Mouse (Mus musculus) cortical plate, adult 2 months (tissue): ENCODE measurements around the gene Mast4. TPM values are rescaled to one million over a fixed set of nuclear protein-coding genes. Genes with fewer than 3 reads are reported as not detected.

ENCODE experiments used
- H3K27ac ChIP-seq: fragments of 200-500 bp; 2 replicates; pipeline ENCODE4 v1.5.1; 2012; ENCODE audit warnings: low read length, control low read depth, inconsistent platforms; ENCODE audit not compliant: insufficient read depth
- H3K4me1 ChIP-seq: fragments of 200-500 bp; 2 replicates; pipeline ENCODE4 v1.6.1; 2011; ENCODE audit warnings: low read length; ENCODE audit not compliant: control insufficient read depth, insufficient read depth
- H3K4me3 ChIP-seq: fragments of 200-500 bp; 2 replicates; pipeline ENCODE4 v1.5.1; 2011; ENCODE audit warnings: mild to moderate bottlenecking, low read length, control low read depth; ENCODE audit not compliant: insufficient read depth
- CTCF ChIP-seq: fragments of 200-500 bp; IDR thresholded peaks from 2 replicates; pipeline ENCODE4 v1.5.1; 2011; ENCODE audit warnings: mild to moderate bottlenecking, control low read depth, low read length; ENCODE audit not compliant: insufficient read depth; ENCODE audit errors: extremely low read depth
- POLR2A ChIP-seq: fragments of 200-500 bp; IDR thresholded peaks from 2 replicates; pipeline ENCODE4 v1.6.1; 2011; ENCODE audit warnings: mild to moderate bottlenecking, low read length, control low read depth; ENCODE audit not compliant: insufficient read depth; ENCODE audit errors: extremely low read depth
- polyA plus RNA-seq: library from polyadenylated mRNA; depleted of rRNA; stranded (reverse); fragments of >200 nt; gene quantifications from 2 replicates; pipeline ENCODE4 v1.2.3, GENCODE M21; 2012

Mast4 gene
- polyA plus RNA-seq, 1 experiment = 19.6 TPM

DNA sequence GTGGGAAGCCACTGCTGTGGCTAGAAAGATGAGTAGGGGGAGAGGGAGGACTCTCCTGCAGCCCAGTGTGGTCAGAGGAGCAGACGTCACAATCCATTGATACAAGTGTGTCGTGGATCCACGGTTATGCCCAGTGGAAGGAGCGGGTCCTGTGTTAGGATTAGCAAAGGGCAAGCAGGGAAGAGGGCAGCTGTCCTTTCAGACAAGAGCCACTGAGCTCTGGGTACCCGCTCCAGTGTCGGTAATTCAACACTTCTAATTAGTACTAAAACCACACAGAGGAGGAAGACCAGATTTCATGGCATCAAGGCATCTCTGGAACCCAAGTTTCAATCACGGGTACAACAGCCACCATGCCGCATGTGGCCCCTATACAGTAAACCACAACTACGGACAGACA lies 14.4 kb downstream of the Mast4 start:
- TF ChIP-seq CTCF (no peak), POLR2A (no peak)
- Histone ChIP-seq H3K27ac (no peak overlapping the region), H3K4me1 (no peaks in the 10 kb centered on the region), H3K4me3 (no peak overlapping the region)

DNA sequence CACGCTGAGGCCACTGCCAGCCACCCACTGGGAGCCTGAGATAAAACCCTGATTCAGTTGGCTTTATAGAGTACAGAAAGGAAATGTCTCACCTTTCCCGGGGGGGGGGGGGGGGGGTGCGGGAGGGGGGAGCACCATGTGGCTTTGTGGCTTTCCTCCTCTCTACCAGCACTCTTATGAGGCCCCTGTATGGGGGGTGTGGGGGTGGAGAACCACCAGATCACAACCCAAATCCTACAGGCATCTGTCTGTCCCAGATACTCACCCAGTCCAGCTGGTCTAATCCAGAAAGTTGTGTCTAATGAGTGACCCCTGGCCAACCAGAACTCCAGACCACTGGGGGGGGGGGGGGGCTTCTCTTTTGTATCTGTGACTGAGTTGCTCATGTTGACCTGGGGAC lies 15.0 kb downstream of the Mast4 start:
- no peaks in the 10 kb centered on the region for H3K4me1 ChIP-seq
- TF ChIP-seq POLR2A (no peak), CTCF (no peak)
- H3K27ac ChIP-seq = no peak overlapping the region
- H3K4me3 ChIP-seq = no peak overlapping the region

DNA sequence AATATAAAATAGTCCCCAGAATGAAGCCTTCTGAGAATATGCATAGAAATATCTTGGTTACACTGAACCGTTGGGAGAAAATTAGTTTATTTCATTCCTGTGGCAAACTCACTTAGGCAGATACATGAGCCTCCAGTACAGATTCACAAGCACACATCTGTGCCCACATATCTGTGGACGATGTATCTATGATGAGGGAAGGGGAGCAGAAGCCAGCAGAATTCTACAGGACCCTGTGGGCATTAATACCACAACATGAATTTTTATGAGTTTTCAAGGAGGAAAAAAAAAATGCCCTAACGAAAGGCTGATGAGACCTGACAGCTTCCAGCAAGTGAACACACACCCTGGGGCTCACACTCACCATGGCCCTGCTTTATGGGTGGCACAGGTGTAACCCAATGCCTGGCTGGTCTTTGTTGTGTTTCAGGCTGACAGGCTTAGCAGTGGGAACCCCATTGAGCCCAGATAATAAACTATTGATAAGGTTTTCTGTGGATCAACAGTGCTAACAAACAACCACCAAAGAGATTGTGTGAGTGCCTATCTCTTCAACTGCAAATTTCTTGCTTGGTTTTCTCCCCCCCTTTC lies 17.4 kb downstream of the Mast4 start:
- Histone ChIP-seq H3K4me3 (no peak overlapping the region), H3K27ac (no peak overlapping the region), H3K4me1 (no peaks in the 10 kb centered on the region)
- TF ChIP-seq CTCF (no peak), POLR2A (no peak)

DNA sequence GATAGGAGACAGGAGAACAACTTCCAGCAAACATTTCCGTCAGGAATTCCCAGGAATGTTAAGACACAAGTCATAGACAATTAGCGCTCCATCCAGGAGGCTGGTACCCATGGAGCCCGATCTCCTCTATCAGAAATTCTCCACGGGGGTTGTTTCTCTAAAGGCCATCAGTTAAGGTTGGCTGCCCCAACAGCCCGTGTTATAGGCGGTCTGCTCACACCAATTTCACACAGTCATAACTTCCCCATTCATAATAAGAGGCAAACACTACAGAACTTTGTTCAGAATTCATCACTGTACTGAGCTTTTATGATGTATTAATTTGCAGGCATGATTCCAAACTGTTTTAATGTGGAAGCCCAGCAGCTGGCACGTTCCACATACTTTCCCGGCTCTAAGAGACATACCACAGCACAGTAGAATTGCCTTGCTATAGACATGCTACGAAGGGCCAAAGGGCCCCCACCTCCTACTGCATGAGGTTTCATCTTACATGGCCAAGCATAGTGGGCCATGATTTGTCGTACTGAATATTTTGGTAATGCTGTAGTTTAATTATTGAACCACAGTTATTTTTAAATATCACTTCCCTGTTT lies 19.1 kb downstream of the Mast4 start:
- H3K4me1 ChIP-seq = no peaks in the 10 kb centered on the region
- no peak overlapping the region for H3K27ac ChIP-seq
- H3K4me3 ChIP-seq = no peak overlapping the region
- TF ChIP-seq CTCF (no peak), POLR2A (no peak)

DNA sequence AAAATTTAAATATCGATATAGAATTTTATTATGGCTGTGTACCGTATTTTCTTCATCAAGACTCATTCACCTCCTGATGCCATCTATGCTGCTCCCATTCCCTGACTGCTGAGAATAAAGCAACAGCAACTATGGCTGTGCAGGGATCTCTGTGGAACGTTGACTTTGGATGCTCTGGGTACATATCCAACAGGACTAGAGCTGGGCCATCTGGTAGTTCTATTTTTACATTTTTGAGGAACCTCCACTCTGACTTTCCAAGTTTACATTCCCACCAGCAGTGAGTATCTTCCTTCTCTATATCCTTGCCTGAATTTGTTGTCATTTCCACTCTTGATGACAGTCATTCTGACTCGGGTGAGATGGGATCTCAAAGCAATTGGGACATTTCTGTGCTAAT lies 26.0 kb downstream of the Mast4 start:
- Histone ChIP-seq H3K27ac (no peak overlapping the region), H3K4me3 (no peak overlapping the region), H3K4me1 (peaks cover 1% of the 10 kb centered on the region)
- TF ChIP-seq CTCF = no peak

DNA sequence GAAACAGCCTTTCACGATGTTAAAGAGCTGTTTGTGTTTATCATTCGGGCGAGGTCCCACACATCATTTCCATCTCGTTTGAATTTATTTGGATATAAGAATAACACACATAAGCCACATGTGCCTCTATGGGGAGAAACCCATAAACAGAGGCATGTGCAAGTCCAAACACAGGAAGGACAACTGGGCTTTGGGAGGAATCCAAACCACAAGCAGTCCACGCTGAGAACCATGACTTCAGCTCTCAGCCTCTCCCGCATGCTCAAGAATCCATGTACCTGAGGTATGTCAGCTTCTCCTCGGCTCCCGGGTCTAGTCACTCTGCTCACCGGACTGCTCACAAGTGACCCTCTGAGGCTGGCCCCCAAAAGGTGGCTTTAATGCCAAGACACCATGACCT lies 30.5 kb downstream of the Mast4 start:
- no peak overlapping the region for H3K4me3 ChIP-seq
- peaks cover 1% of the 10 kb centered on the region for H3K4me1 ChIP-seq
- no peak for TF ChIP-seq POLR2A
- no peak for TF ChIP-seq CTCF
- H3K27ac ChIP-seq = no peak overlapping the region

DNA sequence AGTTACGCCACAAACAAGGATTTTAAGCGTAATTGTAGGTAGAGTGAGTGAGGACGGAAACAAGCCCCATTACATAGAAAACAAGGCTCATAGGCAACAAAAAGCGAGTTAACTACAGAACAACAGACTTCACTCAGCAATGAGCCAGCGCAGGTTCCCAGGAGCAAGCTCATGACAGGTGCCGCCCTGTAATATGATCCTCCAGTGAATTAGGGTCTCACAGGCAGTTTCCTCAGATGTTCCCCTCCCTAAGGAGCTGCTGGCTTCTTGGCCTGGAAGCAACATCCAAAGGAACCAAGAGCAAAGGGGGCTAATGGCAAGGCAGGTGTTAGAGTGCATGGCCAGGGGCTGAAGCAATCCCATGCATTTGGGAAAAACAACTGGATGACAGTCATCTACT lies 31.8 kb downstream of the Mast4 start:
- H3K4me3 ChIP-seq = no peak overlapping the region
- no peak overlapping the region for H3K27ac ChIP-seq
- TF ChIP-seq CTCF (no peak), POLR2A (no peak)
- no peaks in the 10 kb centered on the region; the same call in 1 of the 2 replicates for H3K4me1 ChIP-seq

DNA sequence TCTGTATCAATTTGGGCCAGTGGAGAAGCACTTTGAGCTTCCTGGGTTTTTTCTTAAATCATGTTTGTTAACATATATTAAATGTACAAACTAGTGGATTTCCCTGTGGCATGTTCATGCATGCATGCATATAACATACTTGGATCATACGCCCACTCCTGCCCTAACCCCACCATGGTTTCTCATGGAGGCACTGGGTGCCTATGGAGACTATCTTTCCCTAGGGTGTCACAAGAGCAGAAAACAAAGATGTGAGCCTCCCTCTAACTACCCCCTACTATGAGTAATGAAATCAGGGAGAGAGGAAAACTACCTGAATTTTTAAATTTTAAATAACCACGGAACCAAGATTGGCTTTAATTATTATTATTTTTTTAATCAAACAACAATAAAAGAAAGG lies 32.2 kb downstream of the Mast4 start:
- TF ChIP-seq CTCF (no peak), POLR2A (no peak)
- H3K4me3 ChIP-seq = no peak overlapping the region
- no peaks in the 10 kb centered on the region; the same call in 1 of the 2 replicates for H3K4me1 ChIP-seq
- no peak overlapping the region for H3K27ac ChIP-seq

DNA sequence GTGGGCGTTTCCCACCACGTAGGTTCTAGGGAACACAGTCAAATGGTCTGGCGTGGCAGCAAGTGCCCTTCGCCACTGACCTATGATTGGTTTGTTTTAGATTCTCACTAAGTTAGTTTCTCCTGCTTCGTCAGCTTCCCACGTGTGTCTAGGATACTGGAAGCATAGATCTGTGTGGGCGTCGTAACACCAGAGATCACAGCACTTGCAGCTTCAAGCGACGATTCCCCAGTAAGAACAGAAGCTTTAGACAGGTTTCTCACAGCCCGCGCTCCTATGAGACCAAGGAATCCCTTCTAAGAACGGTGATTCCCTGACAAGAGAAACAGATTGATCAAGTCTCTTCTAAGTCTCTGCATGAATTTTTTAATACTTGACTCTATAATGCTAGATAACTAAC lies 39.9 kb downstream of the Mast4 start:
- H3K4me1 ChIP-seq = peaks cover 5% of the 10 kb centered on the region
- no peak overlapping the region for H3K27ac ChIP-seq
- H3K4me3 ChIP-seq = no peak overlapping the region
- no peak for TF ChIP-seq POLR2A
- no peak for TF ChIP-seq CTCF

DNA sequence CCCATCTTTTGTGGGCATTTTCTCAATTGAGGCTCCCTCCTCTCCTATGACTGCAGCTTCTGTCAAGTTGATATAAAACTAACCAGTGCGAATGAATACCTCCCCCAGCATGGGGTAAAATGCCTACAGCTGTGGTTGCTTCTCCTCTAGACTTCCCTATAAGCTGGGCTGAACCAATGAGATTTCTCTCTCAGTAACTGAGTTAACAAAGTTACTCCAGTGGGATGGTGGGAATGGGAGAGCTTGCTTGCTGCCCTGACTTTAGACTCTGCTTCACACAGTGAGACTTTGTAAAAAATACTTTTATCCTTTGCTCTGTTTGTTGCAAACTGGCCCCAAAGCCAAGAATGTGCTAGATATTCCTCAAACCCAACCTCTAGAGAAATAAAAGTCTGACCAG lies 41.2 kb downstream of the Mast4 start:
- no peak for TF ChIP-seq CTCF
- TF ChIP-seq POLR2A = no peak
- H3K4me1 ChIP-seq = peaks cover 7% of the 10 kb centered on the region
- no peak overlapping the region for H3K4me3 ChIP-seq
- H3K27ac ChIP-seq = no peak overlapping the region

DNA sequence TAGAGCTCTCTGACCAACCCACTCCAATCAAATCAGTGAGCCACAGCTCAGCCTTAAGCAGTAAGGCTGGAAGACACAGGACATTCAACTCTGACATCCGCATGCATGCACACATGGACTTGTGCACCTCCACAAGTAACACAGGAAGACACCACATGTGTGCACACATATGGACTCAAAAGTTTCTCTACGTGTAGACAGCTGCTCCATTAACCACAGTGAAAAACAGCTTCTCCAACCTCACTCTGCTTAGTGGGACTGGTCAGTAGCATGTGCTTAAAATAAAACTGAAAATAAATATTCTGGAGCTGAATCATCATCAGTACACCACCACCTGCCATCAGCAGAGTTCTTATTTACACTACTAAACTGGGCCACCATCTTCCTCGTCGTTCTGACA lies 43.2 kb downstream of the Mast4 start:
- H3K4me3 ChIP-seq = no peak overlapping the region
- TF ChIP-seq POLR2A (no peak), CTCF (no peak)
- no peak overlapping the region for H3K27ac ChIP-seq
- H3K4me1 ChIP-seq = peaks cover 7% of the 10 kb centered on the region
